Mouse (Mus musculus): ENCODE data around the gene Steap3. TPM values are rescaled to one million over a fixed set of nuclear protein-coding genes. Genes with fewer than 3 reads are reported as not detected.

Gene Steap3
- polyA plus RNA-seq, 2 experiments = 38.8 to 39.1 TPM

DNA sequence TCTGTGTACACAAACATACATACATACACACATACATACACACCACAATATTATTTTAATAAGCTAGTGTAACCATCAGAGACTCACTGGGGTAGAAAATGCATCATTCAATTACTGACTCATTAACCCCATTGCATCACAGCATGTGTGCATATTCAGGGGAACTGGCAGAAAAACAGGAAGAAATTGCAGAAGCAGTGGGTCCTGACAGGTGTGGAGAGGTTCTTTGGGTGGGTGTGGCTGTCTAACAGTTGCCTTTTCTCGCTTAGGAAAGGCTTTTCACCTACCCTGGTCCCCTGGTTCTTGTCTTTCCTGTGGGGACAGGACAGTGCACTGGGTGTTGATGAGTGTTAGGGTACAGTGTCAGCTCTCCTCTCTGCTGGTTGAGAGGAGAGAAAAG lies 109.9 kb downstream of the Steap3 start:
- Histone ChIP-seq H3K9ac (replicated peaks) (no peak overlapping the region), H3K4me1 (replicated peaks; ENCODE audit: control insufficient read depth in 2 of 2, insufficient read depth in 2 of 2, low read length in 1 of 2) (no peaks in the 10 kb centered on the region), H3K27ac (no peak overlapping the region), H3K36me3 (replicated peaks; ENCODE audit: control insufficient read depth, insufficient read depth, low read depth) (no peaks in the 10 kb centered on the region), H3K4me2 (ENCODE audit: low read depth) (no peak overlapping the region), H3K4me3 (ENCODE audit: insufficient read depth in 1 of 2, low read depth in 2 of 2, low read length in 2 of 2) (no peak overlapping the region), H3K27me3 (ENCODE audit: control insufficient read depth, insufficient read depth, low read length) (no peaks in the 10 kb centered on the region), H3K9me3 (ENCODE audit: control insufficient read depth, low read length) (no peaks in the 10 kb centered on the region)
- TF ChIP-seq CTCF (IDR thresholded peaks at IDR 0.05; ENCODE audit: low read depth) (no peak), EP300 (IDR thresholded peaks at IDR 0.05; ENCODE audit: low read depth) (no peak)
- 21% methylated on average over 1 of the region's 1 CpGs for WGBS (ENCODE audit: insufficient replicate concordance)
- DNase-seq (ENCODE audit: low read depth in 3 of 3, low spot score in 3 of 3) (no peak), ATAC-seq (ENCODE audit: insufficient read depth) (no peak)

DNA sequence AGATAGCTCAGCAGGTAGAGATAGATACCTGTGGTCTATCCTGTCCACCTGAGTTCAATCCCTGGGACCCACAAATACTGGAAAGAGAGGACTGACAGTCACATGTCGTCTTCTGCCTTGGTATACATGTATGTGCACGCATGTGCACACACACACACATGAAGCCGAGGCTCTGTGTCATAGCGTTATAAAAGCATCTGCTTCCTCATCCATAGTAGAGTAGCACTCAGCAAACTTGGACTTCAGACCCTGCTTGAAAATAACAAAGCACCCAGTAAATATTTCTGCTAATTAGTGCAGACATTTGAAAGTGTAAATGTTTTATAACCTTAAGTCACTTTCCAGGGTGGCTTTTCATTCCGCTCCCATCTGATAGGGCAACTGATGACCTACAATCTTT lies 111.0 kb downstream of the Steap3 start:
- Histone ChIP-seq H3K9me3 (ENCODE audit: control insufficient read depth, low read length) (no peaks in the 10 kb centered on the region), H3K27me3 (ENCODE audit: control insufficient read depth, insufficient read depth, low read length) (no peaks in the 10 kb centered on the region), H3K4me1 (replicated peaks; ENCODE audit: control insufficient read depth in 2 of 2, insufficient read depth in 2 of 2, low read length in 1 of 2) (no peaks in the 10 kb centered on the region), H3K9ac (replicated peaks) (no peak overlapping the region), H3K27ac (no peak overlapping the region), H3K4me2 (ENCODE audit: low read depth) (no peak overlapping the region), H3K4me3 (ENCODE audit: insufficient read depth in 1 of 2, low read depth in 2 of 2, low read length in 2 of 2) (no peak overlapping the region), H3K36me3 (replicated peaks; ENCODE audit: control insufficient read depth, insufficient read depth, low read depth) (no peaks in the 10 kb centered on the region)
- no peak for ATAC-seq (ENCODE audit: insufficient read depth)
- WGBS (ENCODE audit: insufficient replicate concordance) = 77% methylated on average over 5 of the region's 5 CpGs
- DNase-seq (ENCODE audit: low read depth in 3 of 3, low spot score in 3 of 3) = no peak
- TF ChIP-seq CTCF (IDR thresholded peaks at IDR 0.05; ENCODE audit: low read depth) (no peak), EP300 (IDR thresholded peaks at IDR 0.05; ENCODE audit: low read depth) (no peak)

DNA sequence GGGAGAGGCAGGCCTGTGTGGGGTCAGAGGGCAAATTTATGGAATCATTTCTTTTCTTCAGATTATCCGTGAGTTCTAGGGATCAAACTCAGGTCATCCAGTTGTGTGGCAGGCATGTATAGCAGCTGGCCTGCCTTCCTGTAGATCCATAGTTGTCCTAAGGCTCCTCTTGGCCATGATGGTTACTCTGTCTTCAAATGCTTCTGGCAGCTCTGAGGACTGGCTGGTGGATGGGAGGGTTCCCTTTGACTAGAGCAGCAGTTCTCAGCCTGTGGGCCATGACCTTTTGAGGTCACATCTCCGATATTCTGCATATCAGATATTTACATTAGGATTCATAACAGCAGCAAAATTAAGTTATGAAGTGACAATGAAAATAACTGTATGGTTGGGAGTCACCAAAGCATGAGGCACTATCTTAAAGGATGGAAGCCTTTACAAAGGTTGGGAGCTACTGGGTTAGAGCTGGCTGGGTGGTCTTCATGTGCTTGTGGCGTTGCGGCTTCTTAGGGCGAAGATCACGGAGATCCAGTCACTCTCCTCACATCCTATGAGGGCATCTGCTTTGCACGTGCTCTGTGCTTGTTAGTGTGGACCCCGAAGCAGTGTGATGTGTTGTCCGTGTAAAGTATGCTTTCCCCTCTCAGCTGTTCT lies 113.9 kb downstream of the Steap3 start:
- Histone ChIP-seq H3K9me3 (ENCODE audit: control insufficient read depth, low read length) (no peaks in the 10 kb centered on the region), H3K27me3 (ENCODE audit: control insufficient read depth, insufficient read depth, low read length) (no peaks in the 10 kb centered on the region), H3K4me3 (ENCODE audit: insufficient read depth in 1 of 2, low read depth in 2 of 2, low read length in 2 of 2) (no peak overlapping the region), H3K27ac (no peak overlapping the region), H3K9ac (replicated peaks) (no peak overlapping the region), H3K4me2 (ENCODE audit: low read depth) (no peak overlapping the region), H3K4me1 (replicated peaks; ENCODE audit: control insufficient read depth in 2 of 2, insufficient read depth in 2 of 2, low read length in 1 of 2) (no peaks in the 10 kb centered on the region), H3K36me3 (replicated peaks; ENCODE audit: control insufficient read depth, insufficient read depth, low read depth) (no peaks in the 10 kb centered on the region)
- no peak for ATAC-seq (ENCODE audit: insufficient read depth)
- TF ChIP-seq CTCF (IDR thresholded peaks at IDR 0.05; ENCODE audit: low read depth) (no peak), EP300 (IDR thresholded peaks at IDR 0.05; ENCODE audit: low read depth) (no peak)
- 66% methylated on average over 9 of the region's 9 CpGs for WGBS (ENCODE audit: insufficient replicate concordance)
- DNase-seq (ENCODE audit: low read depth in 3 of 3, low spot score in 3 of 3) = no peak

DNA sequence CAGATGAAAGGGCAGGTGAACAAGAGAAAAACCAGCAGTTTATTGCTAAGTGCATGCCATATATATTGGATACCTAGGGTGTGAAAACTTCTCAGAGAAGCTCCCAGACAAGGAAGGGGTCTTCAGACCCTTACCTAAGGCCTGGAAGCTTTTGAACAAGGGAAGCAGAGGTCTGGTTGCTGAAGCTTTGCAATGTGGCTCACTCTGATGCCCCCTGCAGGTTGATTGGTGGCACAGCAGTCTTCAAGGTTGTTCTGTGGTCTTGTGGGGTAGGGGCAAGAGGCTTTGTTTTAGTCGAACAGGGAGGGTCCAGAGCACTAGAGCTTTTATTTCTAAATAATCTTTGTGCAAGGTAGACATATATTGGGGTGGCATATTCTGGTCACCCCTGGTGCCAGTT lies 117.2 kb downstream of the Steap3 start:
- ATAC-seq (ENCODE audit: insufficient read depth) (no peak), DNase-seq (ENCODE audit: low read depth in 3 of 3, low spot score in 3 of 3) (no peak)
- Histone ChIP-seq H3K4me2 (ENCODE audit: low read depth) (no peak overlapping the region), H3K9me3 (ENCODE audit: control insufficient read depth, low read length) (no peaks in the 10 kb centered on the region), H3K36me3 (replicated peaks; ENCODE audit: control insufficient read depth, insufficient read depth, low read depth) (no peaks in the 10 kb centered on the region), H3K4me3 (ENCODE audit: insufficient read depth in 1 of 2, low read depth in 2 of 2, low read length in 2 of 2) (no peak overlapping the region), H3K4me1 (replicated peaks; ENCODE audit: control insufficient read depth in 2 of 2, insufficient read depth in 2 of 2, low read length in 1 of 2) (no peaks in the 10 kb centered on the region), H3K9ac (replicated peaks) (no peak overlapping the region), H3K27me3 (ENCODE audit: control insufficient read depth, insufficient read depth, low read length) (no peaks in the 10 kb centered on the region), H3K27ac (no peak overlapping the region)
- peak; percentile 81 for TF ChIP-seq CTCF (IDR thresholded peaks at IDR 0.05; ENCODE audit: low read depth)
- TF ChIP-seq EP300 (IDR thresholded peaks at IDR 0.05; ENCODE audit: low read depth) = no peak
- WGBS (ENCODE audit: insufficient replicate concordance) = 10% methylated on average over 1 of the region's 1 CpGs

DNA sequence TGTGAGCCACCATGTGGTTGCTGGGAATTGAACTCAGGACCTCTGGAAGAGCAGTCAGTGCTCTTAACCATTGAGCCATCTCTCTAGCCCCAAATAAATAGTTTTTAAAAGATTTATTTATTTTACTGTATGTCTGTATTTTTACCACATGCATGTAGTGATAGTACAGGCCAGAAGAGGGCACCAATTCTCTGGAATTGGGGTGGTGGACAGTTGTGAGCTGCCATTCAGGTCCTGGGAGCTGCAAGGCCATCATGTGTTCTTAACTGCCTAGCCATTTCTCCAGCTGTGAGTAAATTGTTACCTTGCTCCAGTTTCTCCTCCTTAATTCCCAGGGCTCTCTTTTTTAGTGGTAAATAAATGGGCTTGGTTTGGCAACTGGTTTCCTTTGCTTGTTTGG lies 118.3 kb downstream of the Steap3 start:
- no peak for ATAC-seq (ENCODE audit: insufficient read depth)
- H3K4me3 ChIP-seq (ENCODE audit: insufficient read depth in 1 of 2, low read depth in 2 of 2, low read length in 2 of 2) = no peak overlapping the region
- H3K4me2 ChIP-seq (ENCODE audit: low read depth) = no peak overlapping the region
- no peaks in the 10 kb centered on the region for H3K9me3 ChIP-seq (ENCODE audit: control insufficient read depth, low read length)
- no peak for DNase-seq (ENCODE audit: low read depth in 3 of 3, low spot score in 3 of 3)
- TF ChIP-seq CTCF (IDR thresholded peaks at IDR 0.05; ENCODE audit: low read depth) = peak; percentile 59
- TF ChIP-seq EP300 (IDR thresholded peaks at IDR 0.05; ENCODE audit: low read depth) = no peak
- no peak overlapping the region for H3K9ac ChIP-seq (replicated peaks)
- no peaks in the 10 kb centered on the region for H3K4me1 ChIP-seq (replicated peaks; ENCODE audit: control insufficient read depth in 2 of 2, insufficient read depth in 2 of 2, low read length in 1 of 2)
- no peak overlapping the region for H3K27ac ChIP-seq
- H3K36me3 ChIP-seq (replicated peaks; ENCODE audit: control insufficient read depth, insufficient read depth, low read depth) = no peaks in the 10 kb centered on the region
- H3K27me3 ChIP-seq (ENCODE audit: control insufficient read depth, insufficient read depth, low read length) = no peaks in the 10 kb centered on the region
